Comparison of ENCODE assay signal across 19 mouse cellular contexts in genomic region chr12:24686038-24686695, GRCm38 (mm10). TPM values are rescaled to one million over a fixed set of nuclear protein-coding genes. Genes with fewer than 3 reads are reported as not detected.
A peak's percentile ranks its signal among the peaks of the same experiment; 100 is the strongest.
DNase-seq lines count a peak whose midpoint lies in the region; ATAC-seq and TF ChIP-seq lines count a peak whose summit lies in the region.
"Had no signal": no experiment of that assay in that cellular context is flagged by ENCODE, and none has a peak within 500 bp of the region (broad histone marks: within the 10 kb centered on the region; RNA-seq: fewer than 3 reads in every experiment).

No protein-coding gene starts in this region.

- H3K36me3 ChIP-seq in lung, embryonic 16.5 days (ENCODE audit: control insufficient read depth, insufficient read depth, low read length): no peaks in the 10 kb centered on the region
- H3K36me3 ChIP-seq in kidney, embryonic 15.5 days: no peaks in the 10 kb centered on the region
- no peaks in the 10 kb centered on the region for H3K36me3 ChIP-seq in liver, embryonic 12.5 days
- H3K36me3 ChIP-seq in stomach, postnatal 0 days (ENCODE audit: control insufficient read depth, insufficient read depth, low read length): no peaks in the 10 kb centered on the region
- H3K36me3 ChIP-seq: embryonic facial prominence, embryonic 13.5 days; heart, embryonic 10.5 days; hindbrain, embryonic 10.5 days; midbrain, embryonic 12.5 days had no signal

- peaks cover 9% of the 10 kb centered on the region for H3K4me1 ChIP-seq in lung, embryonic 16.5 days (replicated peaks; ENCODE audit: control insufficient read depth, insufficient read depth, low read length)
- H3K4me1 ChIP-seq in kidney, embryonic 15.5 days: peaks cover 43% of the 10 kb centered on the region
- H3K4me1 ChIP-seq in liver, embryonic 12.5 days: peaks cover 13% of the 10 kb centered on the region
- no peaks in the 10 kb centered on the region; the same call in 1 of the 2 replicates for H3K4me1 ChIP-seq in stomach, postnatal 0 days (replicated peaks; ENCODE audit: control insufficient read depth, insufficient read depth)

- no peaks in the 10 kb centered on the region for H3K9me3 ChIP-seq in lung, embryonic 16.5 days (ENCODE audit: control insufficient read depth, low read length)
- H3K9me3 ChIP-seq in kidney, embryonic 15.5 days (replicated peaks): no peaks in the 10 kb centered on the region
- no peaks in the 10 kb centered on the region for H3K9me3 ChIP-seq in liver, embryonic 12.5 days (replicated peaks)
- no peaks in the 10 kb centered on the region for H3K9me3 ChIP-seq in stomach, postnatal 0 days (ENCODE audit: control insufficient read depth, low read length)
- H3K9me3 ChIP-seq: embryonic facial prominence, embryonic 13.5 days; heart, embryonic 10.5 days; hindbrain, embryonic 10.5 days; midbrain, embryonic 12.5 days had no signal

- no peak overlapping the region for H3K27ac ChIP-seq in lung, embryonic 16.5 days (ENCODE audit: low read length)
- peak overlapping the region; percentile 94 for H3K27ac ChIP-seq in kidney, embryonic 15.5 days
- H3K27ac ChIP-seq in liver, embryonic 12.5 days: peak overlapping the region; percentile 64; the same call in 1 of the 2 replicates
- H3K27ac ChIP-seq in stomach, postnatal 0 days (replicated peaks): no peak overlapping the region
- H3K27ac ChIP-seq: embryonic facial prominence, embryonic 13.5 days; heart, embryonic 10.5 days; hindbrain, embryonic 10.5 days; midbrain, embryonic 12.5 days had no signal

- H3K4me3 ChIP-seq in lung, embryonic 16.5 days (ENCODE audit: low read length): no peak overlapping the region
- H3K4me3 ChIP-seq in kidney, embryonic 15.5 days (replicated peaks): no peak overlapping the region
- no peak overlapping the region for H3K4me3 ChIP-seq in liver, embryonic 12.5 days
- no peak overlapping the region for H3K4me3 ChIP-seq in stomach, postnatal 0 days (ENCODE audit: low read depth, low read length)
- H3K4me3 ChIP-seq: embryonic facial prominence, embryonic 13.5 days; heart, embryonic 10.5 days; hindbrain, embryonic 10.5 days; midbrain, embryonic 12.5 days; myocyte had no signal

- intact Hi-C loops in heart, postnatal 14 days (cut with DNase I): no loop called here
- intact Hi-C loops in heart, postnatal 10 days (cut with DNase I): no loop called here

- TF ChIP-seq EP300 in stomach, postnatal 0 days (optimal IDR thresholded peaks at IDR 0.05): no peak

- no peak for DNase-seq in lung, postnatal 10 days
- no peak for DNase-seq in stomach, postnatal 0 days (ENCODE audit: low spot score)
- no peak for DNase-seq in heart, postnatal 14 days
- DNase-seq in thymus, postnatal 10 days (ENCODE audit: low spot score in 2 of 2): no peak
- no peak for DNase-seq in heart, postnatal 10 days
- DNase-seq: cerebellum, adult 11-12 months; gastrocnemius, postnatal 36 days; layer of hippocampus, postnatal 36 days; lung, postnatal 36 days; spleen, adult 18-20 months had no signal

- H3K27me3 ChIP-seq in lung, embryonic 16.5 days (ENCODE audit: control insufficient read depth, insufficient read depth, low read depth, low read length): peaks cover 5% of the 10 kb centered on the region; the same call in 1 of the 2 replicates
- H3K27me3 ChIP-seq in kidney, embryonic 15.5 days: peaks cover 20% of the 10 kb centered on the region
- peaks cover 59% of the 10 kb centered on the region for H3K27me3 ChIP-seq in liver, embryonic 12.5 days (replicated peaks)
- no peaks in the 10 kb centered on the region for H3K27me3 ChIP-seq in stomach, postnatal 0 days (ENCODE audit: control insufficient read depth, insufficient read depth, low read length)

- no peak overlapping the region for H3K4me2 ChIP-seq in lung, embryonic 16.5 days (ENCODE audit: low read depth, low read length)
- peak overlapping the region; percentile 22; the same call in 1 of the 2 replicates for H3K4me2 ChIP-seq in kidney, embryonic 15.5 days
- H3K4me2 ChIP-seq in liver, embryonic 12.5 days: peak overlapping the region; percentile 17; the same call in 1 of the 2 replicates
- no peak overlapping the region for H3K4me2 ChIP-seq in stomach, postnatal 0 days (replicated peaks; ENCODE audit: low read depth)
- H3K4me2 ChIP-seq: embryonic facial prominence, embryonic 13.5 days; midbrain, embryonic 12.5 days had no signal

- no peak overlapping the region for H3K9ac ChIP-seq in lung, embryonic 16.5 days (ENCODE audit: low read length)
- no peak overlapping the region for H3K9ac ChIP-seq in kidney, embryonic 15.5 days
- no peak overlapping the region for H3K9ac ChIP-seq in liver, embryonic 12.5 days
- no peak overlapping the region for H3K9ac ChIP-seq in stomach, postnatal 0 days (ENCODE audit: low read length)
- H3K9ac ChIP-seq: embryonic facial prominence, embryonic 13.5 days; midbrain, embryonic 12.5 days had no signal

- peak; percentile 62; the same call in 1 of the 2 replicates for ATAC-seq in lung, embryonic 16.5 days (ENCODE audit: low read depth)
- peak; percentile 86 for ATAC-seq in kidney, embryonic 15.5 days (replicated peaks; ENCODE audit: low FRiP score)
- ATAC-seq in liver, embryonic 12.5 days: peak; percentile 69
- ATAC-seq in stomach, postnatal 0 days (ENCODE audit: low FRiP score, low TSS enrichment): peak; percentile 62

- 47% methylated on average over 6 of the region's 6 CpGs for WGBS in lung, embryonic 16.5 days
- WGBS in kidney, embryonic 15.5 days: 47% methylated on average over 6 of the region's 6 CpGs
- WGBS in liver, embryonic 12.5 days (ENCODE audit: insufficient replicate concordance): 50% methylated on average over 6 of the region's 6 CpGs
- 49% methylated on average over 6 of the region's 6 CpGs for WGBS in stomach, postnatal 0 days

- no peak for TF ChIP-seq CTCF in stomach, postnatal 0 days (IDR thresholded peaks at IDR 0.05; ENCODE audit: low read depth)

RNA-seq across cellular contexts. Expression of gene Cys1, which starts 4.6 kb away (rescaled TPM):
- polyA plus RNA-seq in lung, embryonic 16.5 days (2015; fragmentation: Nextera tagmentation; extraction: Ambion mirVana): 1.6 and 2.4 TPM in 2 replicates
- polyA plus RNA-seq in kidney, embryonic 15.5 days (2015; fragmentation: Nextera tagmentation; extraction: Ambion mirVana): 10.8 and 11.9 TPM in 2 replicates
- polyA plus RNA-seq in liver, embryonic 12.5 days (2016; fragmentation: Nextera tagmentation; extraction: Ambion mirVana): 0.56 and 1.0 TPM in 2 replicates
- polyA plus RNA-seq in stomach, postnatal 0 days (2015; fragmentation: Nextera tagmentation; extraction: Ambion mirVana): 1.4 and 1.9 TPM in 2 replicates
- 1 to 10 TPM; 5.5 to 6.0 TPM for total RNA-seq in heart, postnatal 14 days (2021)
- 1 to 10 TPM; 5.1 to 5.9 TPM for total RNA-seq in heart, postnatal 10 days (2021)
- total RNA-seq: neutrophil, adult 5-6 weeks had no signal

RNA-seq across cellular contexts. Expression of gene Rrm2, which starts 21.9 kb away (rescaled TPM):
- 196 and 207 TPM in 2 replicates for polyA plus RNA-seq in lung, embryonic 16.5 days (2015; fragmentation: Nextera tagmentation; extraction: Ambion mirVana)
- polyA plus RNA-seq in kidney, embryonic 15.5 days (2015; fragmentation: Nextera tagmentation; extraction: Ambion mirVana): 246 and 248 TPM in 2 replicates
- polyA plus RNA-seq in liver, embryonic 12.5 days (2016; fragmentation: Nextera tagmentation; extraction: Ambion mirVana): 531 and 552 TPM in 2 replicates
- polyA plus RNA-seq in stomach, postnatal 0 days (2015; fragmentation: Nextera tagmentation; extraction: Ambion mirVana): 38.0 and 41.2 TPM in 2 replicates
- total RNA-seq in heart, postnatal 14 days (2021): 10 to 100 TPM in 1 of 2 experiments, 1 to 10 TPM in 1; 9.2 to 20.7 TPM
- 10 to 100 TPM; 44.3 to 46.4 TPM for total RNA-seq in heart, postnatal 10 days (2021)

RNA-seq across cellular contexts. Expression of gene Klf11, which starts 35.1 kb away (rescaled TPM):
- 15.7 and 15.8 TPM in 2 replicates for polyA plus RNA-seq in lung, embryonic 16.5 days (2015; fragmentation: Nextera tagmentation; extraction: Ambion mirVana)
- polyA plus RNA-seq in kidney, embryonic 15.5 days (2015; fragmentation: Nextera tagmentation; extraction: Ambion mirVana): 12.4 and 13.2 TPM in 2 replicates
- polyA plus RNA-seq in liver, embryonic 12.5 days (2016; fragmentation: Nextera tagmentation; extraction: Ambion mirVana): 9.2 and 10.6 TPM in 2 replicates
- 9.8 and 11.3 TPM in 2 replicates for polyA plus RNA-seq in stomach, postnatal 0 days (2015; fragmentation: Nextera tagmentation; extraction: Ambion mirVana)
- total RNA-seq in heart, postnatal 14 days (2021): 10 to 100 TPM; 17.5 to 19.5 TPM
- total RNA-seq in heart, postnatal 10 days (2021): 10 to 100 TPM; 25.5 to 37.3 TPM

Comparison
In these comparisons a context has a peak if more than half of its experiments do, and no peak if none do; other contexts are left out.
1. H3K27ac ChIP-seq: peak in kidney, embryonic 15.5 days (single experiment) and liver, embryonic 12.5 days (single experiment); none in lung, embryonic 16.5 days (single experiment) and stomach, postnatal 0 days (single experiment).
2. H3K4me2 ChIP-seq: peak in kidney, embryonic 15.5 days (single experiment) and liver, embryonic 12.5 days (single experiment); none in lung, embryonic 16.5 days (single experiment) and stomach, postnatal 0 days (single experiment).
3. Peak in every context shown above with its lines, with median percentiles within 50 percentile points of each other: ATAC-seq.